Mouse (Mus musculus): ENCODE results near the gene Ccdc6.

The Ccdc6 gene

DNA sequence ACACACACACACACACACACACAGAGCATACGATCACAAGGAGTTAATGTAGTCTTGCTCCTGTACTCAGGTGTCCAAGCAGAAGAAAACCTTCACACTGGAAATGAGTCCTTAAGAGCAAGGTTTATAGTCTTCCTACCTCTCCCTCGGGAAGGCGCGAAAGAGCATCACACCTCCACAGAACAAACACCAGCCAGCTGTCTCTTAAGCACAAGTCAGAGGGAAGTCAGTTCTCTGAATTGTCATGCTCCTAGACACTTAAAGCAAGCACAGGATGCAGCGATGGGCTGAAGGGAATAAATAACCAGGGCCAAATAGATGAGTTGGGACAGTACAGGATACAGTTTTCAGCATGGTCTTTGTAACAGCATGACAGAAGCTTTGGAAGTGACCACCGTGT is 35.8 kb downstream of the Ccdc6 start:
- DNase-seq (ENCODE audit: low spot score in 2 of 2): no peak

DNA sequence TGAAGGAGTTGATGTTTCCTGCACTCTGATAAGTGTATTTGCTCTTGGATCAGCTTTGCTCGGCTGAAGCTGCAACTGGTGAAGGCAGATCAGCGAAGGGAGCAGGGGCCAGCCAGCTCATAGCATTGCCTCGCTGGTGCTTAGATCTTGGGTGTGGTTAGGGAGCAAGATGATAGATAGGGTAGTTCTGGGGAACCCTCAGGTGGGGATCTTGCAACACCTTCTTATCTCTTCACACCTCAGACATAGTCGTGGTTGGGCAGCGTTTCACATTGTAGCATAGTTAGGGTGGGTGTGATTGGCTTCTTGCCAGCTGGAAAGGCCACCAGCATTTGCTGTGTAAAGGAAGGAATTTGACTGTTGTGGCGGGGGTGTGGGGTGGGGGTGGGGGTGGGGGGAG is 36.3 kb downstream of the Ccdc6 start:
- no peak for DNase-seq (ENCODE audit: low spot score in 2 of 2)

DNA sequence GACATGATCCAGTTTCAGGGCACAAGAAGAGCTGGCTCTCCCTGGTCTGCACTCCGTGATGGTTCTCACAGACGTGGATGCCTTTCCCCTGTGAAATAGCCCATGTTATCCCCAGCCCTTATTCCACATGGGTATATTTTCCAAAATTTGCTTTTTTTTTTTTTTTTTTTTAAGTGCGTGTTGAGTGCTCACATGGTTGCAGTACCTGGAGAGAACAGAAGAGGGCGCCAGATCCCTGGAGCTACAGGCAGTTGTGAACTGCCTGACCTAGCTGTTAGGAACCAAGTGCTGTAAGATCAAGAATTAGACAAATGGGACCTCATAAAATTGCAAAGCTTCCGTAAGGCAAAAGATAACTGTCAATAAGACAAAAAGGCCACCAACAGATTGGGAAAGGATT is 38.8 kb downstream of the Ccdc6 start:
- DNase-seq (ENCODE audit: low spot score in 2 of 2): no peak

DNA sequence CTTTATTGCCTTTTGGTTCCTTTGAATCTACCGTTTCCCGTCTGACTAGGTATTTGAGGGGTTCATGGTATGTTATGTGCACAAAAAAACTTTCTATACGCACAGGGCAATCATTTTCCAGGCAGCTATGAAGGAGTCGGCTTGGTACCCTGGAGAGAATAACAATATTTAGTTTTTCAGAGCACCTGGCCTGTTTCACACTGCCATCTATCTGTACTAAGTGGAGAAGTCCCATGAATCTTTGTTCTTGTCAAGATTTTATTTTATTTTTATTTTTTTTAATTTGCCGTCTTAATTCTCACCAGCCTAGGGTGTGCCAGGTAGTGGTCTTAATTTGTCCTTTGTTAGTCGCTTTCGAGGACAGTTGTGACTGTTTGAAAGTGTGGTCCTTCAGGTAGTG is 40.7 kb downstream of the Ccdc6 start:
- DNase-seq (ENCODE audit: low spot score in 2 of 2): no peak

DNA sequence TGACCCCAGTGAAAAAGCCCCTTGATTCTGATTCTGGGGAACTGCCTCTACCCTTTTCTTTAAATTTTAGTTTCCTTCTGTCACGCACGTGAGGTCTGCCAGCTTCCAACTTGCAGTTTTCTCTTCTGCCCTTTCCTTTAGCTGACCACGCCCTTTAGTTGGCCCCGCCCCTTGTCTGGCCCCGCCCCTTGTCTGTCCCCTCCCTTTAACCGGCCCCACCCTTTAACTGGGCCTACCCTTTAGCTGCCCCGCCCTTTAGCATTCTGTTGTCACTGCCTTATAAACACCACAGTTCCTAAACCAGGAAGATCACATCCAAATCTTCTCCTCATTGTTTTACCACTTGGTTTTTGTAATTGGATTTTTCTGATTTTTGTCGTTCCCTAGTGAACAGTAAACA is 41.2 kb downstream of the Ccdc6 start:
- no peak for DNase-seq (ENCODE audit: low spot score in 2 of 2)

DNA sequence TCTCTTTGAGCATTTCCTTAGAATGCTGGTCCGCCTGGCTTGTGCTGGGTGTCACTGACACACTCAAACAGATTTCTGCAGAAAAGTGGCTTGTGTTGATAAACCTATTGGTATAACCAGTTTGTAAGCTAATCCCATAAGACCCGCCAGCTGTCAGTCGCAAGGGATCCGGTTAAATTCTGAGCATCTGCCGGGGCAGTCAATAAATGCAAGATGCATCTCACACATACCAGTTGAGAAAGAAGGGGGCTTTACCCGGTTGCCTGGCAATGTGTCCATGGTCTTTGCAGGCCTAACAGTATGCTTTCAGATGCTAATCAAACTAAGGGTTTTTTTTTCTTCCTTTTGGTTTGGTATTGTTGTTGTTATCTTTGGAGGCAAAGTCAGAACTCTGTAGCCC is 42.4 kb downstream of the Ccdc6 start:
- no peak for DNase-seq (ENCODE audit: low spot score in 2 of 2)

DNA sequence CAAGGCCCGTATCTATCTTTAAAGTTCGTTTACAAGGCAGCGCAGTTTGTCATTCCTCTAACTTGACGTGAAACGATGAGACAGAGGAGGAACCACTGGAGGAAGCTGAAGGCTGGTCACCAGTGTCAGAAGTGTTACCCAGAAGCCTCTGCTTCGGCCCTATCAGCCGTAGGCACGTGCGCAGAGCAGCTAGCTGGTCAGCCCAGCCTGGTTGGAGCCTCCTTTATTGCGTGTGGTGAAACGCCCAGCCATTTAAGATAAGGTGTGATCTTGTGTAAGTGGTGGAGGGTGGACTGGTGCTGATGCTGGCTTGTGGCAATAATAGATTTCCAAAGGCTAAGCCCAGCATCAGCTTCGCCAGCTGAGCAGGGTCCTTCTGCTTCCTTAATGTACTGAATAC is 43.5 kb downstream of the Ccdc6 start:
- DNase-seq (ENCODE audit: low spot score in 2 of 2): no peak

DNA sequence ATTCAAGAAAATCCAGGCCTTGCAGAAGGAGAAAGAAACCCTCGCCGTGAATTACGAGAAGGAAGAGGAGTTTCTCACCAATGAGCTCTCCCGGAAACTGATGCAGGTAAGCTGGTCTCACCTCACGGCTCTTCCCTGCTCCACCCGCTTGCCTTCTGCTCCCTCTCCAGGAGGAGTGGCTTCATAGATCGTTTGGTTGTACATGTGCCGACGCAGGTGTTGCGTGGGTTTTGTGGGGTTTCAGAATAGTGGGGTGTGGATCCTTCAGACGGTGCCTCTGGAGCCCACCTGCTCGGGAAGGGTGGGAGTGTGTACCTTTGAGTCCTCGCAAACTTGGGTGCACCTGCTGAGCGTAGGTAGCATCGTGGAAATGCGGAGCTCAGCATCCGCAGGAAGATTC is 45.7 kb downstream of the Ccdc6 start:
- DNase-seq (ENCODE audit: low spot score in 2 of 2): no peak

DNA sequence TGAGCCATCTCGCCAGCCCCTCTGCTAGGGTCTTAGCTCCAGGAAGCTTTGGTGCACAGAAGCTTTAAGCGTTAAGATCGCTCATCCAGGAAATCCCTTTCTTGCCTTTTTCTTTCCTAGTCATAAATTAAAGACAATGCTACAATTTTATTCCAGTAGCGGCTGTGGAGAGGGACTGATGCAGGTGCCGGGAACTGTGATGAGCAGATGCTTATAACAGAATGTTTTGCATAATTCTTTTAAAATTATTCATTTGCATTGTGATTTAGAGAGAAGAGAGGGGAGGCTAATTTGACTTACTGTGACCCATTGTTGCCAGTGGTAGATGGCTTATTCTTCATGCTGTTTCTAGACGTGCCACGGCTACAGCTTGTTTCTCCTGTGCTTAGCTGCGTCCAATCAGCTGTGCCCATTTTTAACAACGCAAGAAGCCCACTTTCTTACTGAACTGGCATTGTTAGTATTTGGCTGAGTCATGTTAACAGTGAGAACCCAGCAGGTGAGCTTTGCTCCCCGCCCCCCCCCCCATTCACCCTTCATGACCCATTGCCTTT is 47.2 kb downstream of the Ccdc6 start:
- no peak for DNase-seq (ENCODE audit: low spot score in 2 of 2)

DNA sequence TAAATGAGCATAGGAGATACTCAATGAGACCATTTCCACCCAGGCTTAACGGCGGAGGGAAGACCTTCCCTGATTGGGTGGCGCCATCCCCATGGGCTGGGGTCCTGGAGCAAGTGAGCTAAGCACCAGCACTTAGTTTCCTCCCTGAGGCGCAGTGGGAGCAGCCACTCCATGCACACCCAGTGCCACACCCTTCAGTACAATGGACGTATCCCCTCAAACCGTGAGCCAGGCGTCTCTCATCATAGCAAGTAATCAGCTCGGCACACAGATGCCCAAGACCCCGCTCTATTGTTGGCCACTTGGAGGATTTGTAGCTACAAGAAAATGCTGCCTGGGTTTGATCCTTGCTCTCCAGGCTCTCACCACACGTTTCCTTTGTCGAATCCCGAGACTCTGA is 49.0 kb downstream of the Ccdc6 start:
- DNase-seq (ENCODE audit: low spot score in 2 of 2): no peak

DNA sequence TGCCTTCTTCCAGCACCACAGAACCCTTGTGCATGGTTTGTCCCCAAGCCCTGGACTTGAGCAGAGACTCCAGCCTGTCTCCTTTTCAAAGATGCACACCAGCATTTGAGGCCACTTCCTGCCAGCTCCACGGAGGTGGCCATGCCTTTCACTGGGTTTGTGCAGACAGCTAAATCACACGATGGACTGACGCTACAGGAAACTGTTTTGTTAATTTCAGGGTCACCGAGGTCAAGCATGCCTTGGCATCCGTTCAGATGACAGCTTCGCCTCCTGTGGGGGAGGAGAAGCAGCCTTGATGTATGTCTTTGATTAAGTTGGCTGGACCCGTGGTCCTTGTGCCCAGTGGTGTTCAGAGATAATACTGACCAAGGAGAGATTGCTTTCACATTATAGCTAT is 52.2 kb downstream of the Ccdc6 start:
- no peak for DNase-seq (ENCODE audit: low spot score in 2 of 2)

DNA sequence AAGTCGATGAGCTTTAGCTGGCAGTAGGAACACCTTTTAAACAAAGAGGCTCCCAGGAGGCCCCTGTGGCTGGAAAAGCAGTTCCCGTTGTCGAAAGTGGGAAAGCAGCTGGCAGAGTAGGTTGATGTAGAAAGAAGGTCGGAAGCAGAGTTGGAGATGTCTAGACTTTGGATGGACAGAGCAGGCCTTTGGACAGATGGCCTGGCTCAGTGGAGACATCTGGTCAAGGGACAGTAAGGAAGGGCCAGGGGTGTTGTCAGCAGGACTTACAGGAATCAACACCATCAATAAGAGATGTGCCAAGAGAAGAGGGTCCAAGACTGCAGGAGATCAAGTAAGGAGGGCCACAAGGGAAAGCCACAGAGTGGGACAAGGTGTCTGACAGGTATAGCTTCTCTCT is 53.4 kb downstream of the Ccdc6 start:
- DNase-seq (ENCODE audit: low spot score in 2 of 2): no peak

DNA sequence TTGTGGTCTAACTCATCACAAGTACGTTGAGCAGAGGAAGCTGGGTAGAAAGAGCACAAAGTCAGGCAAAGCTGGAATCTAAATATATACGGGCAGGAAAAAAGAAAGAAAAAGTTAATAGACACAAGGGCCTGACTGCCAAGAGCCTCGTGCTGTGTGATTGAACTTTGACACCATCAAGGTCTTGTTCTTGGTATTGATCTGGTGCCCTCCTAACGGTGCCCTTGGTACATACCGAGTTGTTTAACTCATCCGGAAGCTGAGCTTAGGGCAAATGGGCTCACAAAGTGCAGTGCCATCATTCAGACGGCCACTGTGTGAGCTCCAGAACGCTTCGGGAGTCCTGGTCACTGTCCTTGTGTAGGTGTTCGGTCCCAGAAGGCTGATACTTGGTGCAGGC is 54.2 kb downstream of the Ccdc6 start:
- no peak for DNase-seq (ENCODE audit: low spot score in 2 of 2)

DNA sequence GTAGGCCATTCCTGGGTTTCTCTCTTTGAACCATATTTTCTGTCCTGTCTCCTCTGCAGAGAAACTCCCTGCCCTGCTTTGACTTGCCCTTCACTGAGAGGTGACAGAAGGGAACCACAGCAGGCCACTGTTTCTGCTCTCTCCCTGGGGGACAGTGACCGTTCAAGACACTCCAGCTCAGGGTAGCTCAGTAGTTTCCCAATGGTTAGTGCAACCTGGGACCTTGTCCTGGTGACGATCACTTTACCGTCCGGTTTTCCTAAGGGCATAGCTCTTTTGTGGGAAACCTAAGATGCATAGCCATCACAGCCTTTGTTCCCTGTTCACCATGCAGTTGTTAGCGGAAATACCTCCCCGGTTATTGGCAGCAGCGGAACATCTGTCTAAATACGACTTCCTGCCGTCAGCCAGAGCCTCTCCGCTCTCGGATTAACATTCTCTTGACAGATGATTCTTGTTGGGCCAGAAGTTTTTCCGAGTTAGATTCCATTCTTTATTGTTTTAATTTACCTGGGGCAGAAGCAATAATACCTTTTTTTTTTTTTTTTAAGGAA is 55.3 kb downstream of the Ccdc6 start:
- no peak for DNase-seq (ENCODE audit: low spot score in 2 of 2)

DNA sequence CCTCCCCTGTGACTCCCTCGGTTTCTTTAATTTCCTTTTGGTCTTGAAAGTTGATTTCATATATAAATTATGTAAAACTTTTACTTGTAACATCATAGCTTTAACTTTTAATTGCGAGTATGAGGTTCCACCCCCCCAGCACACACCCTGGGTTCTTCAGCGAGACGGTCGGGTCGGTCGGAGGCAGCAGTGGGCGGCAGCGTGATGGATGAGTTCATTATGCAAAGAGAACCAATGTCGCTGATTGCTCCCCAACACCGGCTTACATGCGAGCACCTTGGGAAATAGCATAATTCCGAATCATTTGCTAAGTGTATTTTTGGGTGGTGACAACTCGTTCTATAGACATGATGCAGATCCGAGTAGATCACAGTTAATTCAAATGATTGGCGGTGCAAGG is 56.9 kb downstream of the Ccdc6 start:
- no peak for DNase-seq (ENCODE audit: low spot score in 2 of 2)

DNA sequence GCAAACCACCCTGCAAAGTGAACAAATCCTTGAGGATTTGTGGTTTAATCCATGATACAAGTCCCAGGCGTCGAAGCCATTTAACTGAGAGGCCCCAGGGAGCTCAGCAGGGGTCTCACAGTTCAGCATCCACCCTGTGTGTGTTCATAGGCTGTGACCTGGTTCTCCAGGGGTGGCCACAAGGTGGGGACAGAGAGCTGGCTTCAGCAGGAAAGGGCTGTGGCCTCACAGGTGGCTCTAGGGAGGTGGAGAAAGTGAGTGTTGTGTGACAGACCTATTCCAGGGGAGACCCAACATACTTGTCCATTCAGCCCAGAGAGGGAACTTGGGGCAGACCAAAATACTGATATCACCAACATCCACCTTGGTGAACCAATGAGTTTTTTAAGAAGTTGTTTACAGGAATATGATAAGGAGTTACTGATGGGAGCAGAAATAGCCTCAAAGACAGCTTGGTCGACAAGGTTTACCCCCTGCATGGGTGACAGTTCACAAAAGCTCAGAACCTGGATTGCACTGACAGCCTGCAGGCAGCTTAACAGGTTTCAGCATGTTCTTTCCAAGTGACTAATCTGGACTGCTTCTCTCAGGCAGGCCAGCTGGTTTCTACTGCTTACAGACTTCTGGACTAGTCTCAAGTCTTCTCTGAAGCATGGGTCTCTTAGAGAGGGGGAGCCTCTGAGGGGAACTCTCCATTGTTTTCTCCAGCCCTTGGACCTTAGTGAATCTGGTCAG is 59.7 kb downstream of the Ccdc6 start:
- no peak for DNase-seq (ENCODE audit: low spot score in 2 of 2)

DNA sequence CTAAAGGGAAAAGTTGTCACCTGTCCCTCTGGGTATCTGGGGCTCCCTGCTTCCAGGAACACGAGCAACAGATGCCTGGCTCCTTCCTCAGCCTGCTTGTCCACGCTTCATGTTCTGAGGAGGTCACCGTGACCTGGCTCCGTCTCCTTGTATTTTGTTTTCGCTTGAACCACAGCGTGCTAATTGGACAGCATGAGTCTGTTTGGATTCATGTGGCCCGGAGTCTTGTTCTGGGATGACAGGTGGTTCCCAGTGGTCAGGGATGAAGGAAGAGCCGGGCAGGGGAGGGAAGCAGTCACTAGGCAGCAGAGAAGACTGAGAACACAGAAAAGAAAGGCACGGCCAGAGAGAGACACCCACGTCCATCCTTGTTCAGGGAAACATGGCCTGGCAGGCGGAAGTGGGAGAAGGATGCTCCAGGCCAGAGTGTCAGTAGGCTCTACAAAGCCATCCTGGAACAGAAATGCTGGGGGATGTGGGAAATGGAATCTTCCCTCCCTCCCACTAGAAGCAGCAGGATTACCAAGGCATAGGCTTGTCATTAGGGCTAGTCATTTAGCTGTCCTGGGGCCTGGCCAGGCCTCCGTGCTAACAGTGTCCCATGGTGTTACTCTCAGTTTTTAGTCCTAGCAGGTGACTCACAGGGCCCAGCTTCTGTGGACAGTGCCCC is 62.9 kb downstream of the Ccdc6 start:
- no peak for DNase-seq (ENCODE audit: low spot score in 2 of 2)

DNA sequence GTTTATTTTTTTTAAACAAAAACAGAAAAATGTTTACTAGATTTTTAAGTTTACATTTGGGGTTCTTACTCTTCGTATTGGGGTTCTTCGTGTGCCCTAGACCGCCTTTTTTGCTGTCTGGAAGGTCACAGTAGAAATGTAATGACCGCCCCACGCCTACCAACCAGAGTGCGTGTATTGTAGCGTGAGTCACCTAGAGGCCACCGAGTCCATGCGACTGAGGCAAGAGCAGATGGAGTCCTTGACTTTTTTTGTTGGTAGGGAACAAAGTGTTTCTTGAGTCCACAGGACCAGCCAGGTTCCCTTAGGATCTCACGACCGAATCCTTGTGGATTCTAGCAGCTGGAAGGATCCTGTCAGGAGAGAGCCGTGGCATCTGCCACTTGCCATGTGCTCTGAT is 63.9 kb downstream of the Ccdc6 start:
- no peak for DNase-seq (ENCODE audit: low spot score in 2 of 2)

DNA sequence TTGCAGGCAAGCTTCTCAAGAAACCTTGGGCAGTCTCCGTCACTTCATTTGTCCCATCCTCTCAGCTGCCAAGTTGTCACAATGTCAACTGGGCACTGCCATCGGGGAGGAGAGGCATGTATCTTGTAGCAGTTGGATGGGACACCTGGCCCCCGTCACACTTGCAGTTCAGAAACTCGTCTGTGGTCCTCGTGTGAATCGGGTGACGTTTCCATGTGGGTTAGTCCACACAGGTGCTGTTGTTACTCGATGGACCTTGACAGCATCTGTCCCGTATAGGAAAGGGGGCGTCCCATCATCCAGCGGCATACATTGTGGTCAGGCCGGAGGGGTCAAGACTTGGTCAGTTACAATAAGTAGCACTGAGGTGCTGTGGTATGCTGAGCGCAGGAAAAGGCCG is 64.6 kb downstream of the Ccdc6 start:
- no peak for DNase-seq (ENCODE audit: low spot score in 2 of 2)

DNA sequence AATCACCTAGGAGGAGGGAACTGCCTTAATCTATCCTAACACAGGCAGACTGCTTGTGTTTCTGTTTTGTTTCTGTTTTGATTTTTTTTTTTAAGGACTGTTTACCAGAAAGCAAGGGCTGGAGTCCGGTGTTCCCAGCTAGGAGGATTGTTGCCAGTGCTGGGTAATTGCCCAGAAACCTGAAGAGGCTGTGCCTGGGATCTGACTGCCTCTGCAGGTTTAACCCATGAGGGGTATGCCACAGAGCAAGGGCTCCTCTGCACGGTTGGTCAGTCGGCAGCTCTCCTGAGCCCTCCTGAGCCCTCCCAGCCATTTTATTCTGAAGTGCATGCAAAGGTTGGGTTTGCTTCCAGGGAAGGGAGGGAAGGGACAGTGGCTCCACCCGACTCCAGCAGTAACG is 66.8 kb downstream of the Ccdc6 start:
- DNase-seq (ENCODE audit: low spot score in 2 of 2): no peak

DNA sequence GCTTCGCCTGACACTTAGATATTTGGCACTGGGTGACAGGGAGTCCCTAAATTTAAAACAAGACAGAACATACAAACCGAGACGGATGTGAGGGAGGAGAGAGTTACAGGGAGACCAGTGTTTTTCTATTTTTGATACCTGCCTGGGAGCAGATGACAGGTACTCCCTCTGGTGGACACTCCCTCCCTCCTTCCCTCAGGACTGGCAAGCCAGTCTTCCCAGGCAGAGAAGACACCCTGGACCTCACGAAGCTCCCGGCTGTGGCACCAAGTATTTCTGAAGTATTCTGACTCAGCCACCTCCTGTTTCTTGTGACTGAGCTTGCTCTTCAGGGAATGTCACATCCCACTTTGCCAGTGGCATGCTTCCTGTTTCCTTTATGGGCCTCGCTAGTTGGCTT is 69.0 kb downstream of the Ccdc6 start:
- DNase-seq (ENCODE audit: low spot score in 2 of 2): no peak

DNA sequence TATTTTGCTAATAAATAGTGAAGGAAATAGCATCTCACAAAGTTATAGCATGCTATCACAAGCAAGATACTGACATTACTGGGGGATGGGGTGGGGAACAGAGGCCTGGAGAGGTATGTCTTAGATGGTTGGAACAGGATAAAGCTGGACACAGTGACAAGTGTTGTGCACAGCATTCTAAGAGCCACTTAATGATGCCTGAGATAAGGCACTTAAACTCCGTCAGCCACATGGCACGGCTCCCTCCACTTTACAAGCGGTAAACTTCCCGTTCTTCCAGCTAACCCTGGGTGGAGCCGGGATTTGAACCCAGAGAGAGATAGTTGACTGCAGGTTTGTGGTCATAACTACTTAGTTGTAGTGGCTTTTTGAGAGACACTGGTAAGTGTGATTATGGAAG is 69.5 kb downstream of the Ccdc6 start:
- no peak for DNase-seq (ENCODE audit: low spot score in 2 of 2)

DNA sequence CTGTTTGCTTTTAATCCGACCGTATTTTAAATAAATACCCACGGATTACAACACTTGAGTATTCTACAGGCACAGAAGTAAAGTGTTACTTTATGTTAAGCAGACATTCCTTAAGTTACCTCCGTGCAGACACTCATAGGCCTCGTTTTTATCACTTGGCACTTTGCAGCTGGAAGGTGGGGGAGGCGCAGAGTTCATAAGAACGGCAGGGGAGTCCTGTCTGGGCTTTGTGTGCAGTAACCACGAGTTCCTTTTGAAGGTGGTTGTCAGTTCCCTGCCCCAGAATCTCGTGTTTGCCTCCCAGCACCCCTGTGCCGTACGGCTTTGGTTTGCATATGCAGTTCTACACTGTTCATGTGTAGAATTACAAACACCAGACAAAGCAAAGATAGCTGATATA is 70.7 kb downstream of the Ccdc6 start:
- no peak for DNase-seq (ENCODE audit: low spot score in 2 of 2)
